Mouse (Mus musculus): ENCODE data around the gene Ip6k3.

The Ip6k3 gene

DNA sequence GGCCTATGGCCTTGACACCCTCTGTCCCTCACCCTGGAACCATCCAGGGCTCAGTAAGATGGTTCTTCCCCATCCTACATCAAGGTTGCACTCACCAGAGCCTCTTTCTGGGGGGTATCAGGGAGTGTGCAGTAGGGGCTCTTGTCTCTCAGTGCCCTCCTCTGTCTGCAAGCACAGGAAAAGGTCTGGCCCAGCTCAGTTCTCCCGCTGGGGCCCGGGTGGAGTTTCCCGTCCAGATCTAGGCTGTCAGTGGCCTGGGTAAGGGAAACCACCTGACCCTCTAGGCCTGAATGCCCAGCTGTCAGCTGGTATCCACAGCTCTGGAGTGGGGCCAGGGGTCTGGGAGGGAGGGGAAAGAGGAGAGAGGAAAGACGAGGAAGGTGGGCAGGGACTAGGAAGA lies at the start of gene Ip6k3:
TSS of gene Ip6k3 (minus strand) at position 251 of the 400 bp plus-strand sequence.
- DNase-seq (ENCODE audit: low read depth, low spot score) = no peak

DNA sequence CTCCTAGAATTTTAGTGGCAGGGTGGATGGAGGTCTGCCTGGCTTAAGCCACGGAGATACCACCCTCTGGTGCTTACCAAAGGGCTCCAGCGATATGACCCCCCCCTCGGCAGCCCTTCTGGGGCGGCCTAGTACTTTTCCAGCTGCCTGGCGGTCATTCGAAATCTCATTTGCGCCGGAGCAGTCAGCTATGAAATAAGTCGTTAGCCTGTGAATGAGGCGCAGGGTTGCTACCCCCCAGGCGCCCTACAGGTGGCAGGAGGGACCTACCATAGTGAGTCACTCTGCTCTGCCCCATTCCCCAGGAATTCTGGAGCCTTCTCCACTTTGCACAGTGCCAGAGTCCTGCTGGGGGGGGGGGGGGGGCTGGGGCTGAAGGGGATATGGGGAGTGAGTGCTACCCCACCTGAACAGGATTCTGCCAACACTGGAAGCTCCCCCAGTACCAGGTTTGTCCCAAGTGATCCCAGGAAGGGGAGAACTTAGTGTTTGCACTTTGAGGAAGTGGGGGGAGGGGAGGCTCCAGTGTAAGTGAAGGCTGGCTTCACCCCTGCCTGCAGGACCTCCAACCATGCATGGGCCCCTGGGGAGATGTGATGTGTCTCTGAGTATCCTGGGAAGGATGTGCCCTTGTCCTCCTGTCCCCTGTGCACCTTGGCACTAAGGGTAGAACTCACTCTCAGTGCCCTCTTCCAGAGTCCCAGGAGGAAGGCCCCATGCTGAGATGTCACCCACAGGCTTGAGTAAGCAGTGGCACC lies 45.4 kb upstream of the Ip6k3 start:
- DNase-seq (ENCODE audit: low read depth, low spot score) = peak; percentile 79

DNA sequence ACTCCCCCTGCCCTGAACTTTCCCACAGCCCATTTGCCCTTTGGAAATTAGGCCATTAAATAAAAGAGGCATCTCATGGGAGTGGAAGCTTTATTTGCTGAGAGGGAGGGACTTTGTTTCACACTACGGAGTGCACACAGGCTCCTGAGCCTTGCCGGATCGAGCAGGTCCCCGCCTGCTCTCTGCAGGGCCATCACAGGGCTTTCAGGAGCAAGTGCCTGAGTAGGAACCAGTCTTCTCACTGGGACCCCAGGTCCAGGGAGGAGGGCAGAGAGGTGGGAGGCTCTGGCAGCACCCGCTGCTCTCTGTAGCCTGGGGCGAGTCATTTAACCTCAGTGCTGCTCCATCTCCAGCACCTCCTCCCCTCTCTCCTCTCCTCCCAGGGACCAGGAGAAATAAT lies 44.4 kb upstream of the Ip6k3 start:
- DNase-seq (ENCODE audit: low read depth, low spot score) = no peak

DNA sequence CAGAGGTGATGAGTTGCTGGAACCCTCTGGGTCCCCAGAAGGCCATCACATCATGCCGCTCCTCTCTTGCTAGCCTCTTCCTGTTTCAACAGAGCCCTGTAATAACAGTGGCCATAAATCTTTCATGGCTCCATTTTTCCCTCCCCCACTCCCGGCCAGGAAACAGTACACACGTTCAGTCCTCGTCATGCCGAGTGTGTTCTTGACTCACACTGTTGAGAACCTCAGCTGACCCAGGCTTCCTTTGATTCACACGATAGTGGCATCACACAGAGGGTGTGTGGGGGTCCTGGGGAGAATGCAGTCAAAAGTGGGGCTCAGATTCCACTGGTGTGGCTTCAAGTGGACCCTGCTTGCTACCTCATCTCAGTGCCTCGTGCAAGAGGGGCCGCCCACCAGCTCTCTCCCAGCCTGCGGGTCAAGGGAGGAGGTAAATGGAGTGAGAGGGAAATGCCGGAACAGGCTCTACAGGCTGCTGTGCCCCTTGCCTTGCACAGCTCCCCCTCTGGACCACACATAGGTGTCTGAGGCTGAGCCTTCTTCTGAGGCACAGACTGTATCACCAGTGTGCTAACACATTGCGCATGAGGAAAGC lies 39.6 kb upstream of the Ip6k3 start:
- no peak for DNase-seq (ENCODE audit: low read depth, low spot score)

DNA sequence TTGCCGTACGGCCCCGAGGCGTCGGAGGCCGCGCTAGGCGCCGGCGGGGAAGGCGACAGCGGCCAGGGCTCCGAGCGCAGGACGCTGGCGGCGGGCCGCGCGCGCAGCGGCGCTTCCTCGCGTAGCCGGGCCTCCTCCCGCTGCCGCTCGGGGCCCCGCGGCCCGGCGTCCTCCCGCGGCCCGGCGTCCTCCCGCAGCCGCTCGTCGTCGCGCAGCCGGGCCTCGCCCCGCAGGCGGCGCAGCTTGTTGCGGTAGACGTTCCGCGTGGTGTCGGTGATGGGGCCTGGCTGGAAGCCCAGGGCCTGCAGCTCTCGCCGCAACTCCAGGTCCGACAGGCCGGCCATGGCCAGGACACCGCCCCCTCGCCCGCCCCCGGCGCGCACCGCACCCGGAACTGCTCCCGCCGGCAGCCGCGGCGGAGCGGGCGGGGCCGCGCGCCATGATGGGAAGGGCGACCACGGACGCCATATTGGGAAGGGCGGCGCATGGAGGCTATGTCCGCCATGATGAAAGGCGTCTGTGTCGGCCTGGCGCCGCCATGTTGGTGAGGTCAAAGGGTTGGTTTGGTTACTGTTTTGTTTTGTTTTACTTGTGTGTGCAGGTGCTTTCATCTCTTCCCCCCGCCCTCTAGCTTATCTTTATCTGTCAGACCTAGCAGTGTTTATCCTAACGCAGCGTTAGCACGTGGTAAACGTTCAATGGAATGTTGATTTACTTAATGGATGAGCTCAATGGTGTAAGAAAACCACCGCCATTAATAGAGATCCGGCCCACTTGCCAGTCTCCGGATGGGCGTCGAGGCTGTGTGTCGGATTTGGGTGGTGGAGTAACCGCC lies 36.7 kb upstream of the Ip6k3 start, which contains the start of gene Lemd2:
TSS of gene Lemd2 (minus strand) at position 395 of the 835 bp plus-strand sequence.
- DNase-seq (ENCODE audit: low read depth, low spot score) = peak; percentile 97

DNA sequence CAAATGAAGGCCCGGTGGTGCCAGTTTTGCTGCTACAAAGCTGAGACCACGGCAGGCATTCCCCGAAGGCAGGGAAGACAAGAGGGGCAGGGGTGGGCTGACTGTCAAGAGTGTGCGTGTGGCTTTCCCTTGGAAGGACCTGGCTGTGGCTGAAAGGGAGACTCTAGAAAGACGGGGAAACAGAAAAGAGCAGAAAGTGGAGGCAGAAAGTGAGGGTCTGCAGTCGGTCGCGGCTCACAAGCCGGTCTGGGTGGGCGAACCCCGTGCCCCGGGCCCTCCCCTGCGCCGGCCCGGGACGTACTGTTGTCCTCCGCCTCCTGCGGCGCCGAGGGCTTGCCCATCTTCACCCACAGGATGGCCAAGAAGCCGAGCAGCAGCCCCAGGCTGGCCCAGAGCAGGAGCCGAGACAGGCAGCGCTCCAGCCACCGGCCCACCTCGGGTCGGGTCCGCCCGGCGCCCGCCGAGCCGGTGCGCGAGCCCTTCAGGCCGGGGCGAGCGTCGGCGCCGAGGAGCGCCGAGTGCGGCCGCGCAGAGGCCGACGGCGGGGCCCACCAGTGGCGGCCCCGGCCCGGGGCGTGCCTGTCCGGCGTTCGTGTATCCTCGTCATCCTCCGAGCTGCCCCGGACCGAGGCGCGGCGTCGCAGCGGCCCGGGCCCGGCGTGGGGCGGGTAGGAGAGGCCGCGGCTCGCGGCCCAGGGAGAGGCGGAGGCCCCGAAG lies 35.9 kb upstream of the Ip6k3 start:
- peak; percentile 48 for DNase-seq (ENCODE audit: low read depth, low spot score)

DNA sequence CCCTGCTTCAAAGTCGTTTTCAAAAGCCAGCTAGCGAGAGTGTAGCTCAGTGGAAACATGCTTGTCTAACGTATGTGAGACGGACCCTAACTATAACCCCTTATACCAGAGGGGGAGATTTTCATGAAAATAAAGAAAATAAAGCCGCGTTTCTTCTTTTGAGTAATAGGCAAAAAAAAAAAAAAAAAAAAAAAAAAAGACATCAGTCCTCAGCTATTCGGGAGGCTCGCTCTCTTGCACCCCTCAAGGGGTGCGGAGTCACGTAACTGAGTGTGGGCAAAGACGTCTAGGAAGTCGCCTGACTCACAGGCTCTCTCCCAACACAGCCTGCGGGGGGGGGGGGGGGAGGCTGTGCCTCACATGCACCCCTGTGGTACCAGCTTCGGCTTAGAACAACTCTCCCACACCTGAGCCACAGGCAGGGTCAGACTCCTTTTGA lies 35.3 kb upstream of the Ip6k3 start:
- no peak for DNase-seq (ENCODE audit: low read depth, low spot score)

DNA sequence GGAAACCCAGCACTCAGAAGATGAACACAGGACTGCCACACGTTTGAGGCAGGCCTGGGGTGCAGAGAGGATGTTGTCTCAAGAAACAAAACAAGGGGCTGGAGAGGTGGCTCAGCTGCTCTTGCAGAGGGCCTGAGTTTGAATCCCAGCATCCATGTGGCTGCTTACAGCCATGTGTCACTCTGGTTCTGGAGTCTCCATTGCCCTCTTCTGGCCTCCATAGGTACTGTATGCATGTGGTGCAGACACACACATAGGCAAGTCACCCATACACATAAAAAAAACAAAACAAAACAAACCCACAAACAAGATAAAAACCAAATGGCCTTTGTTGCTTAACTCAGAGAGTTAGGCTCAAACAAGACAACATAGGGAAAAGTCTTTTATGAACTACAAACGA lies 34.4 kb upstream of the Ip6k3 start:
- peak; percentile 81 for DNase-seq (ENCODE audit: low read depth, low spot score)

DNA sequence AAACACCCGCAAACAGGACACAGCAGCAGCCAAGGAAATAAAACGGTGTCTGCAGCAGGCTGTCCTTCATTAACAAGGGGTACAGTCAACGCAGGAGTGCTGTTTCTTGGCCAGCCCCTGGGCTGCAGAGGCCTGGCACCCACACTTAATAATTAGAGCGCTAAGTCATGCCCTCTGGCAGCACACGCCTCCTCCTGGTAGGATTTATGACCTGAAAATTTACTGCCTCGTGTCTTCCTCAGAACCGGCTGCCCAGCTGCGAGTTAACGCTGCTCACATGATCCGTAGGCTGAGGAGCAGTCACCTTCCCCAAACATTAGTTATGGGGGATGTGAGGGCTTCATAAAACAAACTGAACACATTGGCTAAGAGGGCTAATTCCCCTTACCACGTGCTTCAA lies 33.2 kb upstream of the Ip6k3 start:
- DNase-seq (ENCODE audit: low read depth, low spot score) = no peak

DNA sequence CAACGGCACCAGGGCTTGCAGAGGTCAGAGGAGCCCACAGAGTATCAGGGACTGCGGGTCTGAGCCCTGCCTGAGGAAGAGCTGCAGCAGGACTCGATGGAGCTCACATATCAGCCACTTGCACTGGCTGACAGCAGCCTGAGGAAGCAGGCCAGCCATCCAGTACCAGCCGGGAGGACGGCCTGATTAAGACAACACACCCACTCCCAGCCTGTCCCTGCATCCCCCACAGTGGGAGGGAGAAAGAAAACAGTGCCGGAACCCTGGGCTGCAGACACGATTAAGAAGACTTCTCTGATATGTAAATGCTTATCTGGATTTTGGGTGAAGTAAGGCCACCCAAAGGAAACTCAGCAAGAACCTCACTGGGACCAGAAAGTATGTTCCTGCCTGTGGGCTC lies 32.3 kb upstream of the Ip6k3 start:
- peak; percentile 45 for DNase-seq (ENCODE audit: low read depth, low spot score)

DNA sequence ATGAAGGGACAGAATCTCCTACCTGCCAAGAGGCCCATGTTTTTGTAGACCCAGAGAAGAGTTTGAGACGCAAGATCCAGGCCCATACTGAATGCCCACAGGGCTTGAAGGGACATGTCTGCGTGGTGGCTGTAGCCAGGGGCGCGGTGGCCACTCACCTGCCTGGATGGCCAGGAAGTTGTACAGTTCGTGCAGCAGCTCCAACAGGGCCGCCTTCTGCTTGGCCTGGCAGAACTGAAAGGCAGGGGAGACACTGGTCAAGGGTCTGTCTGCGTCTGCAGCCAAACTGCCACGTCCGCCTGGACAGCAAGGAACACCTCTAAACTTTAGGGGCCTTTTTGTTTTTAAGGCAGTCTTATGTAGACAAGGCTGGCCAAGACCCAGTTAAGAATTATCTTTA lies 31.6 kb upstream of the Ip6k3 start:
- no peak for DNase-seq (ENCODE audit: low read depth, low spot score)

DNA sequence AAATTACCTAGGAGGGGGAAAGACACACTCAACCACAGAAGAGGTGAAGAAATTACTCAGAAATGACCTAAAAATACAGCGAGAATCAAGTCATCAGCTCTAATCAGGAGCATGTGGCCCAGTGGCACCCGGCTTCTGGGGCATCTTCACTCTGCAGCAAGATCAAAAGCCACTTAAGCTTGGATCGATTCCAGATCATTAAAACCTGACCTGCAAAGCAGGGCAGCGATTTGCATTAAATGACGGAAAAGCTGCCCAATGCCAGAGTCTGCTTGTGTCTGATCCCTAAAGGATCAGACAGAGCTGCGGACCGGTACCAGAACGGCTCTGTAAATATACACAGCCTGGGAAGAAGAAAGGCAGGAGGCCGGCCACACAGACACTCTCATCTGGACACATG lies 28.6 kb upstream of the Ip6k3 start:
- no peak for DNase-seq (ENCODE audit: low read depth, low spot score)

DNA sequence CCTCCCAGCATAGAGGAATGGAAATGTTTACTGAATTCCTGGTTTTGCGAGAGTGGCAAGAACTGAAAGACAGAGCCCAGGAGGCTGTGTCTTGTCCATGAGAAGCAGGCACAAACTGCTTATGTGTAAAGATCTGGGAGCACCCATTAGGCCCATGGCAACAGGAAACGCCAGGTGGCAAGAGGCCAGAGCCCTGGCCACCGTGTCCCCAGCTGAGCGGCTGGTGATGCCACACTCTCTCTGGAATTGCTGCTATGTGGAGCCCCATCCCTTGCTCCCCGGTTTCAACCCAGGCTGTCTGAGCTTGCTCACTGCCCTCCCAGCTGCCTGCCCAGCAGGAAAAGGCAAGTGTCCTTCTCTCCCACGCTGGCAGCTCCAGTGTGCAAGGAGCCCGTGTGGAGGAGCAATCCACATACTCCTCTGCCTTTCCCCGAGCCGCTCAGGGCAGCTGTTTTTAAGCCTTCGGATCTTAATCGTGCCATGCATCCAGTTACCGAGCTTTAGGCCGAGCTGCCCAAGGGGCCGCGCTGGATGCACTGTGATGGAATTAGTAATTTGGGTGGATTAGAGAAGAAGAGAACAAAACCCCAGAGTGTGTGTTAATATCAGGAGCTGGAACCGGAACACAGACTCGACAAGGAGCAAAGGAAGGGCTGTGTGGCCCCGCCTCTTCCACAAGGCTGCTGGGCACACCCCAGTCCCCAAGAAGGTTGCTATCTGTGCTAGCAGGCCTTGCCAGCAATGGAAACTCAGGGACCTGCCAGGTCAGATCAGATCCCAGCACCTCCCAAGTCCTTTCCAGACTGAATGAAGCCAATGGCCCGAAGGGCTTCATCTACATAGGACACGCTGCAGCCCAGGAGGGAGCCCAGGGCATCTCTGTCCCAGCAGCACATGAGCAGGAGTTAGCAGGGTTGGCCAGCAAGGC lies 26.9 kb upstream of the Ip6k3 start:
- DNase-seq (ENCODE audit: low read depth, low spot score) = no peak

DNA sequence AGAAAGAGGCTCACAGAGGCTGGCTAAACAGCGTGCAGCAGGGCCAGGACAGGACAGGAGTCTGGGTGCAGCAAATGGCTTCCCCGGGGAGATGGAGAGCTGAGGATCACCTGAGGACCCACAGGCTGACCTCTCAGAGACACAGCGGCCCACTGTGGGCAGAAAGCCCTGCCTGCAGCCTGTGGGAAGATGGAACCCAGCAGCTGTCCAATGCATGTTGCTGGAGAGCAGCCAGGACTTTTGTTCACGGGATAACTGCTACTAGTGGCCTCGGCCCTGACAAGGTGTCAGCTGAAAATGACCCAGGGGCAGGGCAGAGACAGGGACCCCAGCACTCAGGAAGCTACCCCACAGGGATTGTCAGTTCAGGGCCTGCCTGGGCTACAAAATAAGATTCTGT lies 24.2 kb upstream of the Ip6k3 start:
- no peak for DNase-seq (ENCODE audit: low read depth, low spot score)

DNA sequence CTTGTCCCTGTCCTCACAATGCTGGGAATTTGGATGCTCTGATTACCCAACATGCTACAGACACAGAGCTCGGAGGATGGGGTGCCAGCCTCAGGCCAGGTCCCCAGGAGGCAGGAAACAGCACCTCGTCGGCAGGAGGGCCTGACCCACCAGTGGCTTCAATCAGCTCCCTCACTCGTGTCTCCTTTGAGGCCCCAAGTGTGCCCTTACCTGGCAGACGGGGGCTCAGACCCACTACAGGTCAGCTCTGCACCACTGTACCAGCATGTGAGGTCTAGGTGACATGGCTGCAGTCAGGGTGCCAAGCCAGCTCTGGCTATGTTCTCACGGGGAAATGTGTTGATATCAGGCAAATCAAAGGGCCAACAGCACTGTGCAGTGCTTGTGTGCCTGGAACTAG lies 23.6 kb upstream of the Ip6k3 start:
- DNase-seq (ENCODE audit: low read depth, low spot score) = no peak

DNA sequence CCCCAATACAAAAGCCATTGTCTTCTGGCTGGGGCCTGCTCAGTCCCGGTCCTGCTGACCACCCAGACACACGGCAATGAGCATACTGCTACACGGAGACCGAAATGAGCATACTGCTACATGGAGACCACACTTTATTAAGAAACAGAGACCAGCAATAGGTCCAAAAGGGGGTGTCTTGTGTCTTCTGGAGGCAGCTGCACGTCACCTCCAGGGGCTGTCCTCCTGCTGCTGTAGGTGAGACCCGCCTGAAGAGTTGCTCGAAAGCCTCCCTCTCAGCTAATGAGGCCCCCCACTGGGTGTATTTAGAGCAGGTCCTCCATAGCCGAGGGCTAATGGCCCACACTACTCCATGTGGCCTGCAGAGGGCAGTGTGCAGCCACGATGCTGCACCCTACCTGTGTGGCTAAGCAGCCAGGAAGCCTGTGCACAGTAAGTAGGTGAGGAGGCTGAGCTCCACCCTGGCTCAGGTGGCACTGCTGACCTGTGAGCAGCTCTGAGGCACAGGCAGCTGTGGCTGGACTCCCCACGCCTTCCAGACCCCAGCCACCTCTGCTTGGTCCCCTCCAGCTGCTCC lies 22.1 kb upstream of the Ip6k3 start:
- DNase-seq (ENCODE audit: low read depth, low spot score) = peak; percentile 93

DNA sequence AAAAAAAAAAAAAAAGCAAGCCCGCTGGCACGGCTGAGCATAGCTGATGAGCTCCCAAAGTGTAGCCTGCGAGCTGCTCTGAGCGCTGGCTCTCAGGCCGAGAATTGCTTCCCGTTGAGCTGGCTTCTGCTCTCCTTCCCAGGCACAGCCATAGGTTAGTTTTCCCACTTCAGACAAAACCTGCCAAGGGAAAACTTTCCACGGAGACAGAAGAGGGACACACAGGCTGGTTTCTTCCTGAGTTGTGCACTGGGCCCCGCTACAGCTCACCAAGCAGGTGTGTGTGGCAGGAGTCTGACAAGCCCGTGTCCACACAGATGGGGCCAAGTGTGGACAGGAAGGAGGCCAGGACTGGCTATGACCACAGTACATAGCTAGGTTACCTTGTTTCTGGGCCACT lies 21.3 kb upstream of the Ip6k3 start:
- no peak for DNase-seq (ENCODE audit: low read depth, low spot score)

DNA sequence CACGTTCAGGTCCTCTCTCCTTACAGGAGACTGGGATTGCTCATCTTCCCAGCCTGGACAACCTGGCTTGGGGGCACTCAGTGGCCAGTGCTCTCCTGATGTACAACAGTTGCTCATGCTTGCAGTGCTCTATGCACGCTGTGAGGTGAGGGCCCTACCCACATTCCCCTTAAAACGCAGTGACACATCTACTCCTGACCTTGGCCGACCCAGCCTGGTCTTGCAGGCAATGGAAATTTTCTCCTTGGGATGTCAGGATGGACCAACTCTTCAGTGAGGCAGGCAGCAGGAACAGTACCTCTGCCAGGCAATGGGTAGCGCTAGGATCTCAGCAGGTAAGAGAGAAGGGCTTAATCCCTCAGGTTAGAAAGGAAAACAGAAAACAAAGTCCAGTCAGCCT lies 19.5 kb upstream of the Ip6k3 start:
- DNase-seq (ENCODE audit: low read depth, low spot score) = no peak

DNA sequence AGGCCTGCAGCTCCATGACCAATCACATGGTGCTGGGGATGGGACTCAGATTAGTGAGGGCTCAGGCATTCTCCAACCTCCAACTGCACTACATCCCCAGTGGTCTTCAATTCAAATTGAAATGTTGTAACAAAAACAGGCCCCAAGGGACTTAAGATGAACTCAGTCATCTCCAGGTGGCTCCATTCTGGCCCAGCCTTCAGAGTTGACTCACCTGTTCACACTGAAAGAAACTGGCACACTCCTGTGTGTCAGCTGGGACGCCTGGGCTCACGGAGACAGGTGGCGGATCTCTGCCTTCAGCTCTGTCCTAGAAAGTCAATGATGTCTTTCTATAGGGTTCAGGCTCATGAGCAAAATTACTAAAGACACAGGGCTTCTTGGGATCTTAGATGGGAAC lies 18.5 kb upstream of the Ip6k3 start:
- DNase-seq (ENCODE audit: low read depth, low spot score) = no peak

DNA sequence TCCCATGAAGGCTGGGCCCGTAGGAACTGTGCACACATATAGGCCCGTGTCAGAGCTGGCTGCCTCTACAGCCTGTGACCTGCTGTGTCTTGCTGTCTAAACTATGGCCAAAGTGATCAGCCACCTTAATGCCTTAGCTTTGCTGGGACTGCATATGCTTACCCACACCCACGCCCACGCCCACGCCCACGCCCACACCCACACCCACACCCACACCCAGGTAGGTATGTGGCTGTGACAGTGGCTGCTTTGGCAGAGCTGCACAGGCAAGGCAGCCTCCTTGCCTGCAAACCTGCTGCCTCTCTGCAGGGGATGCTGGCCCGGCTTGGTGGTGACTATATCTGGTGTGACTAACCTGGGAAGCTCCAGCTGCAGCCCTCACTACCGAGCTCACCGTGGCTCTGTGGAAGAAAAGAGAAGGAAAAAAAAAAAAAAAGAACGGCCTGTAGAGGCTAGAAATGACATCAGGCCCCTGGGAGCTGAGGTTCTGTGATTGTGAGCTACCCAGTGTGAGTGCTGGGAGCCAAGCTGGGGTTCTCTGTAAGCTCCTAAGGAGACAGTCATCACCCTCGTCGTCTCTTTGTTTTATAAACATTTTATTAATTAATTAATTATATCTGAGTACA lies 16.2 kb upstream of the Ip6k3 start:
- DNase-seq (ENCODE audit: low read depth, low spot score) = no peak
